Mouse (Mus musculus) cerebellum, postnatal 10 days (tissue): ENCODE measurements around the gene Fam222a.

Source experiments
- DNase-seq, 2 experiments: peaks; one replicate each; pipeline ENCODE4 v3.0.0; 2021; ENCODE audit warnings: mixed read lengths in 2 of 2

Fam222a gene

GRCm38 (mm10) chr5:114567565-114568197 is at the start of gene Fam222a:
TSS of gene Fam222a (plus strand) at chr5:114568016.
- peak; percentile 87 to 89 for DNase-seq

- DNase-seq, result no peak
Measured at GRCm38 (mm10) chr5:114528355-114528754, 39.5 kb upstream of the Fam222a start.

GRCm38 (mm10) chr5:114530337-114530736 is 37.5 kb upstream of the Fam222a start:
- DNase-seq, result no peak

GRCm38 (mm10) chr5:114532055-114532454 is 35.8 kb upstream of the Fam222a start:
- DNase-seq, result no peak

GRCm38 (mm10) chr5:114537308-114538020 is 30.4 kb upstream of the Fam222a start:
- peak; percentile 49 to 55 for DNase-seq

- DNase-seq, result no peak
Measured at GRCm38 (mm10) chr5:114538021-114538405, 29.8 kb upstream of the Fam222a start.

- DNase-seq, result no peak
Measured at GRCm38 (mm10) chr5:114538752-114539151, 29.1 kb upstream of the Fam222a start.

GRCm38 (mm10) chr5:114539766-114540165 is 28.1 kb upstream of the Fam222a start:
- DNase-seq, result peak in 1 of 2 experiments; percentile 26

- no peak for DNase-seq
Measured at GRCm38 (mm10) chr5:114541656-114542445, 26.0 kb upstream of the Fam222a start.

GRCm38 (mm10) chr5:114543656-114544055 is 24.2 kb upstream of the Fam222a start:
- no peak for DNase-seq

GRCm38 (mm10) chr5:114544205-114544604 is 23.6 kb upstream of the Fam222a start:
- no peak for DNase-seq

GRCm38 (mm10) chr5:114545076-114545475 is 22.7 kb upstream of the Fam222a start:
- no peak for DNase-seq

GRCm38 (mm10) chr5:114548976-114549375 is 18.8 kb upstream of the Fam222a start:
- DNase-seq, result no peak

GRCm38 (mm10) chr5:114549770-114550169 is 18.0 kb upstream of the Fam222a start:
- DNase-seq, result no peak

GRCm38 (mm10) chr5:114550431-114550830 is 17.4 kb upstream of the Fam222a start:
- no peak for DNase-seq

- no peak for DNase-seq
Measured at GRCm38 (mm10) chr5:114550886-114551492, 16.8 kb upstream of the Fam222a start.

- DNase-seq, result peak in 1 of 2 experiments; percentile 52
Measured at GRCm38 (mm10) chr5:114552507-114553208, 15.2 kb upstream of the Fam222a start.

- no peak for DNase-seq
Measured at GRCm38 (mm10) chr5:114553706-114554105, 14.1 kb upstream of the Fam222a start.

GRCm38 (mm10) chr5:114555424-114555823 is 12.4 kb upstream of the Fam222a start:
- no peak for DNase-seq

- DNase-seq, result no peak
Measured at GRCm38 (mm10) chr5:114556109-114556508, 11.7 kb upstream of the Fam222a start.

GRCm38 (mm10) chr5:114557765-114558731 is 9.8 kb upstream of the Fam222a start:
- no peak for DNase-seq
